Mouse (Mus musculus): ENCODE data around the gene Pmf1. TPM values are rescaled to one million over a fixed set of nuclear protein-coding genes. Genes with fewer than 3 reads are reported as not detected.

Gene Pmf1
- polyA plus RNA-seq, 1 experiment from 2014 or later = 28.3 TPM

DNA sequence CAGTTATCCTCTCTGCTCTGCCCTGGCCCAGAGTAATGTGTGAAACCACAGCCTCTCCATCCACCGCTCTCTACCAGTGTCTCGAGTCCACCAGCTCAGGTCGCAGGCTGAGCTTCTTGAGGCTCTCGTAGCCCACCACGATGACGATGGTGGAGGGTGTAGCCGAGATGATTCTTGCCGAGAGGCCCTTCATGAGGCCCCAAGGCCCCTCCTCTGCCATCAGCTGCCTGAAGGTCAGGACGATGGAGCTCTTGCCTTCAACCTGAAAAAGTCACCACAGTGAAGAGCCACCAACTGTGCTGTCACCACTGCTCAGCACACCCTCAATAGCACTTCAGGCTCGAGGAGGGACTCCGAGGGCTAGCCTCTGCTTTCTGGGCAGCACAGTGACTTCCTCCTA lies 2.5 kb upstream of the Pmf1 start:
- no peak overlapping the region for H3K4me2 ChIP-seq (ENCODE audit: low read length)
- no peaks in the 10 kb centered on the region for H3K27me3 ChIP-seq (ENCODE audit: control insufficient read depth, insufficient read depth, low read length)
- DNase-seq (no peak), ATAC-seq (ENCODE audit: low FRiP score, low TSS enrichment) (no peak)
- H3K36me3 ChIP-seq (ENCODE audit: control insufficient read depth, insufficient read depth, low read length) = peaks cover 53% of the 10 kb centered on the region
- no peak overlapping the region for H3K27ac ChIP-seq (replicated peaks; ENCODE audit: low read depth, low read length)
- no peaks in the 10 kb centered on the region for H3K9me3 ChIP-seq (ENCODE audit: control insufficient read depth, low read length)
- H3K4me1 ChIP-seq (ENCODE audit: control insufficient read depth, insufficient read depth, low read length) = peaks cover 14% of the 10 kb centered on the region; the same call in 1 of the 2 replicates
- 90% methylated on average over 11 of the region's 11 CpGs for WGBS
- no peak overlapping the region for H3K4me3 ChIP-seq (replicated peaks; ENCODE audit: low read depth, low read length)
- H3K9ac ChIP-seq (replicated peaks; ENCODE audit: low read length) = no peak overlapping the region

GRCm38 (mm10) chr3:88411681-88412080 lies 1.6 kb upstream of the Pmf1 start:
- ATAC-seq (ENCODE audit: low FRiP score, low TSS enrichment) = no peak
- WGBS = 93% methylated on average over 4 of the region's 4 CpGs
- H3K9me3 ChIP-seq (ENCODE audit: control insufficient read depth, low read length) = no peaks in the 10 kb centered on the region
- H3K4me1 ChIP-seq (ENCODE audit: control insufficient read depth, insufficient read depth, low read length) = peaks cover 14% of the 10 kb centered on the region; the same call in 1 of the 2 replicates
- no peaks in the 10 kb centered on the region for H3K27me3 ChIP-seq (ENCODE audit: control insufficient read depth, insufficient read depth, low read length)
- no peak overlapping the region for H3K4me2 ChIP-seq (ENCODE audit: low read length)
- H3K9ac ChIP-seq (replicated peaks; ENCODE audit: low read length) = no peak overlapping the region
- H3K36me3 ChIP-seq (ENCODE audit: control insufficient read depth, insufficient read depth, low read length) = peaks cover 44% of the 10 kb centered on the region
- no peak for DNase-seq
- no peak overlapping the region for H3K4me3 ChIP-seq (replicated peaks; ENCODE audit: low read depth, low read length)
- no peak overlapping the region for H3K27ac ChIP-seq (replicated peaks; ENCODE audit: low read depth, low read length)

DNA sequence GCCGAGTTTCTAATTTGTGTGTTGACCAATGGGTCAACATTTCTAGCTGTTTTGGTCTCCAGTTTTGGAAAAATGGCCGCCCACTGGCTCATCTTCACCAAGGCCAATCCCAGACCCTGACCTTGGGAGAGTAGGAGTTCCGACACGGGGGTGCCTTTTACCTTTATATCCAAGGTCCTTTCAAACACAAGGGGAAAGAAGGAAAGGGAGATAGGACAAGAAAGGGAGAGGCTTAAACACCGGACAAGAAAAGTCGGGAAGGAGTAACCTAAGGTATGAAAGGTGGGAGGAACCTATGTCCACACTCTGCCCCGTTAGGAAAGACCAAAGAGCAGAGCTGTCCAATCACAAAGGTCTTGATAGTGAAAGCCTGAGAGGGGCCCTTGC lies 507 bp upstream of the Pmf1 start:
- Histone ChIP-seq H3K9ac (replicated peaks; ENCODE audit: low read length) (peak overlapping the region; percentile 68), H3K9me3 (ENCODE audit: control insufficient read depth, low read length) (no peaks in the 10 kb centered on the region), H3K4me3 (replicated peaks; ENCODE audit: low read depth, low read length) (peak overlapping the region; percentile 57), H3K4me1 (ENCODE audit: control insufficient read depth, insufficient read depth, low read length) (peaks cover 14% of the 10 kb centered on the region; the same call in 1 of the 2 replicates), H3K36me3 (ENCODE audit: control insufficient read depth, insufficient read depth, low read length) (peaks cover 33% of the 10 kb centered on the region), H3K27me3 (ENCODE audit: control insufficient read depth, insufficient read depth, low read length) (no peaks in the 10 kb centered on the region), H3K27ac (replicated peaks; ENCODE audit: low read depth, low read length) (no peak overlapping the region), H3K4me2 (ENCODE audit: low read length) (peak overlapping the region; percentile 72)
- ATAC-seq (ENCODE audit: low FRiP score, low TSS enrichment) (no peak), DNase-seq (no peak)
- 31% methylated on average over 7 of the region's 7 CpGs for WGBS

GRCm38 (mm10) chr3:88408953-88409352 lies 1.2 kb downstream of the Pmf1 start:
- H3K27me3 ChIP-seq (ENCODE audit: control insufficient read depth, insufficient read depth, low read length) = no peaks in the 10 kb centered on the region
- ATAC-seq (ENCODE audit: low FRiP score, low TSS enrichment) (no peak), DNase-seq (no peak)
- WGBS = 62% methylated on average over 5 of the region's 5 CpGs
- H3K4me3 ChIP-seq (replicated peaks; ENCODE audit: low read depth, low read length) = no peak overlapping the region
- peak overlapping the region; percentile 72 for H3K4me2 ChIP-seq (ENCODE audit: low read length)
- no peak overlapping the region for H3K27ac ChIP-seq (replicated peaks; ENCODE audit: low read depth, low read length)
- H3K4me1 ChIP-seq (ENCODE audit: control insufficient read depth, insufficient read depth, low read length) = peaks cover 14% of the 10 kb centered on the region; the same call in 1 of the 2 replicates
- H3K36me3 ChIP-seq (ENCODE audit: control insufficient read depth, insufficient read depth, low read length) = peaks cover 23% of the 10 kb centered on the region
- no peak overlapping the region for H3K9ac ChIP-seq (replicated peaks; ENCODE audit: low read length)
- no peaks in the 10 kb centered on the region for H3K9me3 ChIP-seq (ENCODE audit: control insufficient read depth, low read length)

DNA sequence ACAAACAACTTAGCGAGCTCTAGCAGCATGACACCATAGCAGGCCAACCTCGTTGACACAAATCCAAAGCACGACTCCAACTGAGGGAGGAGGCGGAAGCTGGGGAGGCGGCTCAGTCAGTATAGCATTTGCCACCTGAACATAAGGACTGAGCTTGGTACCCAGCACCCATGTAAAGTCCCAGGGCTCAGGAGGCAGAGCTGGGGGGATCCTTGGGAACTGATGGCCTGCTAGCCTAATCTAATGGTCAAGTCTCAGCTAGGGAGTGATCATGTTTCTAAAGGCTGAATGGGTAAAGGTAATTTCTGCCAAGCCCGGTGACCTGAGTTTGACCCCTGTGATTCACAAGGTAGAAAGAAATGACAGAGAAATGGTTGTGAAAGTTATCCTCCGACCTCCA lies 2.6 kb downstream of the Pmf1 start:
- Histone ChIP-seq H3K4me2 (ENCODE audit: low read length) (no peak overlapping the region), H3K4me3 (replicated peaks; ENCODE audit: low read depth, low read length) (no peak overlapping the region), H3K36me3 (ENCODE audit: control insufficient read depth, insufficient read depth, low read length) (peaks cover 11% of the 10 kb centered on the region), H3K27ac (replicated peaks; ENCODE audit: low read depth, low read length) (no peak overlapping the region), H3K27me3 (ENCODE audit: control insufficient read depth, insufficient read depth, low read length) (no peaks in the 10 kb centered on the region), H3K9ac (replicated peaks; ENCODE audit: low read length) (no peak overlapping the region), H3K4me1 (ENCODE audit: control insufficient read depth, insufficient read depth, low read length) (peaks cover 14% of the 10 kb centered on the region; the same call in 1 of the 2 replicates), H3K9me3 (ENCODE audit: control insufficient read depth, low read length) (no peaks in the 10 kb centered on the region)
- ATAC-seq (ENCODE audit: low FRiP score, low TSS enrichment) = no peak
- DNase-seq = no peak
- WGBS = 67% methylated on average over 7 of the region's 7 CpGs

DNA sequence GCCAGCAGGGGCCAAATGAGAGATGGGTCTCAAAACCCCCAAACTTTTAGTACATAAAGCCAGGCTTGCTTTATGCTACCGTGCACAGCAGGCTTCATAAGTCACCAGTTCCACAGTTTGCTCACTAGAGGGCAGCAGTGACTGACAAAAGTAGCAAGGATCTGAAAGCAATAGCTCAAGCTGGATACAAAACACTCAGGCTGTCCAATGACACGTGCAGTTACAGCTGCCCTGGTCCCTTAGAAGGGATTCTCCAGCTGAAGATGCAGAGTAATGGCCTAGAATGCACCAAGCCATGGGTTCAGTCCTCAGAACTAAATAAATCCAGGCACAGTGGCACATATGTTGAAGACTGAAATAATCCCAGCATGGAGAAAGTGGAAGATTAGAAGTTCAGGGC lies 3.0 kb downstream of the Pmf1 start:
- peaks cover 7% of the 10 kb centered on the region for H3K36me3 ChIP-seq (ENCODE audit: control insufficient read depth, insufficient read depth, low read length)
- no peaks in the 10 kb centered on the region for H3K27me3 ChIP-seq (ENCODE audit: control insufficient read depth, insufficient read depth, low read length)
- no peak overlapping the region for H3K27ac ChIP-seq (replicated peaks; ENCODE audit: low read depth, low read length)
- H3K4me3 ChIP-seq (replicated peaks; ENCODE audit: low read depth, low read length) = no peak overlapping the region
- WGBS = 0% methylated on average over 2 of the region's 2 CpGs
- H3K4me2 ChIP-seq (ENCODE audit: low read length) = no peak overlapping the region
- no peak overlapping the region for H3K9ac ChIP-seq (replicated peaks; ENCODE audit: low read length)
- H3K9me3 ChIP-seq (ENCODE audit: control insufficient read depth, low read length) = no peaks in the 10 kb centered on the region
- ATAC-seq (ENCODE audit: low FRiP score, low TSS enrichment) (no peak), DNase-seq (peak; percentile 94)
- peaks cover 14% of the 10 kb centered on the region; the same call in 1 of the 2 replicates for H3K4me1 ChIP-seq (ENCODE audit: control insufficient read depth, insufficient read depth, low read length)

DNA sequence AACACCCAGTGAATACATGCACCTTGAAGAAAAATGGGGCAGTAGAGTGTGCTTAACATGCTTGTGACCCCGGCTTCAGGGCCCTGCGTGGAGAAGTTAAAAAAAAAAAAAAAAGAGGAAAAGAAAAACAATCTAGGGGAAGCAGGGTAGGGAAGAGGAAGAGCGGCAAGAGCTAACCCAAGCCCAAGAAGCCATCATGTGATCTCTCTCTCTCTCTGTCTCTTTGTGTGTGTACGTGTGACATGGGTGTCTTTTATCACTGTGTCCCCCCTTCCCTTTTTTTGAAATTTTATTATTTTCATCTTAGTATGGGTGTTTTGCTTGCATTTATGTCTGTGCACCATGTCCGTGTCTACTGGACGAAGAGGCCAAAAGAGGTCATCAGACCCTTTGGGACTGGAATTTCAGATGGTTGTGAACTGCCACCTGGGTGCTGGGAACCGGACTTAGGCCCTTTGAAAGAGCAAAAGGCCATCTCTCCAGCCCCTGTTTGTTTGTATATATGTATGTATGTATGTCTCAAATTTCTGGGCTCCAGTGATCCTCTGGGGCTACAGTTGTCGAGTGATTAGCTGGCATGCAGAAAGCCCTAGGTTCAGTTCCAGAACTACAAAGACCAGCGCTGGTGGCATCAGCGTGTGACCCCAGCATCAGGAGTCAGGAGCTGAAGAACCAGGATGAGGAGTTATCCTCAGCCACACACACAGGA lies 6.5 kb downstream of the Pmf1 start:
- 96% methylated on average over 10 of the region's 10 CpGs for WGBS

GRCm38 (mm10) chr3:88398666-88399065 lies 11.5 kb downstream of the Pmf1 start:
- WGBS = 90% methylated on average over 2 of the region's 2 CpGs
- DNase-seq (no peak), ATAC-seq (ENCODE audit: low FRiP score, low TSS enrichment) (no peak)
- H3K27me3 ChIP-seq (ENCODE audit: control insufficient read depth, insufficient read depth, low read length) = no peaks in the 10 kb centered on the region
- no peaks in the 10 kb centered on the region for H3K9me3 ChIP-seq (ENCODE audit: control insufficient read depth, low read length)
- no peak overlapping the region for H3K4me3 ChIP-seq (replicated peaks; ENCODE audit: low read depth, low read length)
- no peak overlapping the region for H3K9ac ChIP-seq (replicated peaks; ENCODE audit: low read length)
- no peak overlapping the region for H3K27ac ChIP-seq (replicated peaks; ENCODE audit: low read depth, low read length)
- no peak overlapping the region for H3K4me2 ChIP-seq (ENCODE audit: low read length)
- H3K4me1 ChIP-seq (ENCODE audit: control insufficient read depth, insufficient read depth, low read length) = no peaks in the 10 kb centered on the region
- no peaks in the 10 kb centered on the region for H3K36me3 ChIP-seq (ENCODE audit: control insufficient read depth, insufficient read depth, low read length)

More for the DNA sequence above, 6.5 kb downstream of the Pmf1 start:
- Histone ChIP-seq H3K9ac (replicated peaks; ENCODE audit: low read length) (no peak overlapping the region), H3K9me3 (ENCODE audit: control insufficient read depth, low read length) (no peaks in the 10 kb centered on the region), H3K27ac (replicated peaks; ENCODE audit: low read depth, low read length) (no peak overlapping the region), H3K36me3 (ENCODE audit: control insufficient read depth, insufficient read depth, low read length) (no peaks in the 10 kb centered on the region), H3K4me1 (ENCODE audit: control insufficient read depth, insufficient read depth, low read length) (no peaks in the 10 kb centered on the region), H3K4me2 (ENCODE audit: low read length) (no peak overlapping the region), H3K4me3 (replicated peaks; ENCODE audit: low read depth, low read length) (no peak overlapping the region), H3K27me3 (ENCODE audit: control insufficient read depth, insufficient read depth, low read length) (no peaks in the 10 kb centered on the region)
- DNase-seq = no peak
- ATAC-seq (ENCODE audit: low FRiP score, low TSS enrichment) = no peak

- H3K36me3 ChIP-seq (ENCODE audit: control insufficient read depth, insufficient read depth, low read length) = no peaks in the 10 kb centered on the region
- H3K4me3 ChIP-seq (replicated peaks; ENCODE audit: low read depth, low read length) = no peak overlapping the region
- no peak for DNase-seq
- no peak overlapping the region for H3K9ac ChIP-seq (replicated peaks; ENCODE audit: low read length)
- no peaks in the 10 kb centered on the region for H3K27me3 ChIP-seq (ENCODE audit: control insufficient read depth, insufficient read depth, low read length)
- no peak overlapping the region for H3K4me2 ChIP-seq (ENCODE audit: low read length)
- no peaks in the 10 kb centered on the region for H3K9me3 ChIP-seq (ENCODE audit: control insufficient read depth, low read length)
- WGBS = 94% methylated on average over 8 of the region's 8 CpGs
- H3K27ac ChIP-seq (replicated peaks; ENCODE audit: low read depth, low read length) = no peak overlapping the region
- no peaks in the 10 kb centered on the region for H3K4me1 ChIP-seq (ENCODE audit: control insufficient read depth, insufficient read depth, low read length)
- ATAC-seq (ENCODE audit: low FRiP score, low TSS enrichment) = no peak
These were observed 14.4 kb downstream of the Pmf1 start for GRCm38 (mm10) chr3:88395742-88396141.

Measured in midbrain, embryonic 14.5 days (tissue).